Mouse (Mus musculus) heart, postnatal 0 days (tissue): ENCODE data around the gene Cd72. TPM values are rescaled to one million over a fixed set of nuclear protein-coding genes. Genes with fewer than 3 reads are reported as not detected.
A peak's percentile ranks its signal among the peaks of the same experiment; 100 is the strongest.

Experiments used
- ATAC-seq: fragments of 200-750 bp; cut with Nextera tagmentation; 2 replicates; pipeline ENCODE4 v1.8.0; 2017; ENCODE audit warnings: low read depth, moderate number of reproducible peaks, moderate library complexity; ENCODE audit not compliant: insufficient read depth
- DNase-seq: peaks from one replicate; pipeline ENCODE4 v3.0.0-alpha.2; 2016; ENCODE audit warnings: low spot score
- H3K27ac ChIP-seq: fragments of 300-500 bp; sonication (generic); 2 replicates; pipeline ENCODE4 v1.5.1; 2014; ENCODE audit warnings: low read depth, mild to moderate bottlenecking
- H3K27me3 ChIP-seq: fragments of 300-500 bp; sonication (generic); 2 replicates; pipeline ENCODE4 v1.6.1; 2014; ENCODE audit warnings: low read length, mixed read lengths; ENCODE audit not compliant: control insufficient read depth, insufficient read depth
- H3K36me3 ChIP-seq: fragments of 300-500 bp; sonication (generic); replicated peaks from 2 replicates; pipeline ENCODE4 v1.6.1; 2014; ENCODE audit warnings: low read length, mixed read lengths; ENCODE audit not compliant: control insufficient read depth, insufficient read depth
- H3K4me1 ChIP-seq: fragments of 300-500 bp; sonication (generic); 2 replicates; pipeline ENCODE4 v1.6.1; 2014; ENCODE audit warnings: antibody characterized with exemption; ENCODE audit not compliant: control insufficient read depth, insufficient read depth
- H3K4me2 ChIP-seq: fragments of 300-500 bp; sonication (generic); 2 replicates; pipeline ENCODE4 v1.6.1; 2014; ENCODE audit warnings: low read depth, mild to moderate bottlenecking, low read length, moderate library complexity
- H3K4me3 ChIP-seq: fragments of 300-500 bp; sonication (generic); 2 replicates; pipeline ENCODE4 v1.5.1; 2014; ENCODE audit warnings: low read depth, low read length
- H3K9ac ChIP-seq: fragments of 300-500 bp; sonication (generic); replicated peaks from 2 replicates; pipeline ENCODE4 v1.6.1; 2014; ENCODE audit warnings: low read depth, low read length, mixed read lengths
- H3K9me3 ChIP-seq: fragments of 300-500 bp; sonication (generic); replicated peaks from 2 replicates; pipeline ENCODE4 v1.6.1; 2016; ENCODE audit warnings: low read length; ENCODE audit not compliant: control insufficient read depth
- CTCF ChIP-seq: IDR thresholded peaks from 2 replicates; pipeline ENCODE4 v1.5.1; 2016; ENCODE audit warnings: antibody characterized with exemption, control low read depth, low read depth
- EP300 ChIP-seq: IDR thresholded peaks from 2 replicates; pipeline ENCODE4 v1.6.1; 2016; ENCODE audit warnings: antibody characterized with exemption, low read depth
- WGBS: fragments of 180-500 bp; shearing (Covaris S2); extraction: QIAGEN DNeasy Blood & Tissue Kit; methylation state at CpG from one replicate; pipeline ENCODE4 v1.1.7; 2014; 5-methylcytosine and 5-hydroxymethylcytosine counted together
- polyA plus RNA-seq: library from polyadenylated mRNA; unstranded; fragments of >200 nt; fragmentation: Nextera tagmentation; extraction: Ambion mirVana; gene quantifications from 2 replicates; pipeline ENCODE4 v1.2.1, GENCODE M21; 2015
- total RNA-seq: library from RNA; depleted of rRNA; stranded (reverse); fragments of >200 nt; gene quantifications from 2 replicates; pipeline ENCODE4 v1.2.3, GENCODE M21; 2014; ENCODE audit warnings: low replicate concordance

Gene Cd72
- total and polyA plus RNA-seq, 2 experiments from 2014 or later: 0.08 to 3.4 TPM

- ATAC-seq: no peak
- DNase-seq: no peak
- H3K4me1 ChIP-seq: no peaks in the 10 kb centered on the region
- peak overlapping the region; percentile 15; the same call in 1 of the 2 replicates for H3K4me3 ChIP-seq
- 54% methylated on average over 10 of the region's 10 CpGs for WGBS
- no peak overlapping the region; the same call in 1 of the 2 replicates for H3K27ac ChIP-seq
- no peaks in the 10 kb centered on the region for H3K27me3 ChIP-seq
- H3K9ac ChIP-seq: no peak overlapping the region; the same call in 1 of the 2 replicates
- H3K4me2 ChIP-seq: peak overlapping the region; percentile 25; the same call in 1 of the 2 replicates
- TF ChIP-seq CTCF (no peak), EP300 (no peak)
- no peaks in the 10 kb centered on the region for H3K36me3 ChIP-seq
- H3K9me3 ChIP-seq: no peaks in the 10 kb centered on the region
These were observed 28.2 kb upstream of the Cd72 start for GRCm38 (mm10) chr4:43482591-43482990.

GRCm38 (mm10) chr4:43481894-43482456 lies 27.5 kb upstream of the Cd72 start:
- Histone ChIP-seq H3K27ac (no peak overlapping the region; the same call in 1 of the 2 replicates), H3K4me1 (no peaks in the 10 kb centered on the region), H3K4me2 (peak overlapping the region; percentile 25; the same call in 1 of the 2 replicates), H3K4me3 (peak overlapping the region; percentile 15; the same call in 1 of the 2 replicates), H3K36me3 (no peaks in the 10 kb centered on the region), H3K9me3 (no peaks in the 10 kb centered on the region), H3K27me3 (no peaks in the 10 kb centered on the region), H3K9ac (no peak overlapping the region)
- no peak for TF ChIP-seq CTCF
- no peak for TF ChIP-seq EP300
- ATAC-seq (no peak), DNase-seq (no peak)
- 58% methylated on average over 7 of the region's 7 CpGs for WGBS

- WGBS: 78% methylated on average over 5 of the region's 5 CpGs
- Histone ChIP-seq H3K4me2 (no peak overlapping the region), H3K9me3 (no peaks in the 10 kb centered on the region), H3K4me1 (no peaks in the 10 kb centered on the region), H3K4me3 (no peak overlapping the region), H3K27ac (no peak overlapping the region), H3K36me3 (no peaks in the 10 kb centered on the region), H3K27me3 (no peaks in the 10 kb centered on the region), H3K9ac (no peak overlapping the region)
- DNase-seq (no peak), ATAC-seq (no peak)
- TF ChIP-seq CTCF: no peak
- no peak for TF ChIP-seq EP300
These were observed 26.6 kb upstream of the Cd72 start for GRCm38 (mm10) chr4:43480985-43481384.

- WGBS: 47% methylated on average over 24 of the region's 24 CpGs
- Histone ChIP-seq H3K9me3 (no peaks in the 10 kb centered on the region), H3K27ac (peak overlapping the region; percentile 25; the same call in 1 of the 2 replicates), H3K4me2 (no peak overlapping the region), H3K27me3 (no peaks in the 10 kb centered on the region), H3K9ac (no peak overlapping the region; the same call in 1 of the 2 replicates), H3K4me3 (no peak overlapping the region), H3K36me3 (no peaks in the 10 kb centered on the region), H3K4me1 (no peaks in the 10 kb centered on the region)
- no peak for ATAC-seq
- TF ChIP-seq CTCF (peak; percentile 59), EP300 (no peak)
- DNase-seq: peak; percentile 43
These were observed 24.7 kb upstream of the Cd72 start for GRCm38 (mm10) chr4:43478906-43479832.

GRCm38 (mm10) chr4:43478534-43478858 lies 24.1 kb upstream of the Cd72 start:
- Histone ChIP-seq H3K9ac (no peak overlapping the region; the same call in 1 of the 2 replicates), H3K9me3 (no peaks in the 10 kb centered on the region), H3K4me3 (peak overlapping the region; percentile 26), H3K36me3 (no peaks in the 10 kb centered on the region), H3K4me2 (peak overlapping the region; percentile 52), H3K4me1 (no peaks in the 10 kb centered on the region), H3K27me3 (no peaks in the 10 kb centered on the region), H3K27ac (peak overlapping the region; percentile 46; the same call in 1 of the 2 replicates)
- TF ChIP-seq EP300 (no peak), CTCF (no peak)
- no peak for DNase-seq
- ATAC-seq: no peak
- 42% methylated on average over 8 of the region's 8 CpGs for WGBS
